Mouse (Mus musculus) left cerebral cortex, postnatal 4 days (tissue): ENCODE results near the gene Pias4. TPM values are rescaled to one million over a fixed set of nuclear protein-coding genes. Genes with fewer than 3 reads are reported as not detected.
A peak's percentile ranks its signal among the peaks of the same experiment; 100 is the strongest.

ENCODE experiments used
- DNase-seq: peaks from one replicate; pipeline ENCODE4 v3.0.0-alpha.2; 2022
- intact Hi-C: fragments of 180-260 bp; cut with DNase I; formaldehyde crosslinking; loops from one replicate; pipeline ENCODE4 v1.15.1; 2025
- total RNA-seq, 2 experiments: library from RNA; stranded (reverse); gene quantifications; 2 replicates each; pipeline ENCODE4 v1.2.3; 2021

Pias4 gene
- total RNA-seq, 2 experiments from 2014 or later = 29.6 to 30.4 TPM

DNA sequence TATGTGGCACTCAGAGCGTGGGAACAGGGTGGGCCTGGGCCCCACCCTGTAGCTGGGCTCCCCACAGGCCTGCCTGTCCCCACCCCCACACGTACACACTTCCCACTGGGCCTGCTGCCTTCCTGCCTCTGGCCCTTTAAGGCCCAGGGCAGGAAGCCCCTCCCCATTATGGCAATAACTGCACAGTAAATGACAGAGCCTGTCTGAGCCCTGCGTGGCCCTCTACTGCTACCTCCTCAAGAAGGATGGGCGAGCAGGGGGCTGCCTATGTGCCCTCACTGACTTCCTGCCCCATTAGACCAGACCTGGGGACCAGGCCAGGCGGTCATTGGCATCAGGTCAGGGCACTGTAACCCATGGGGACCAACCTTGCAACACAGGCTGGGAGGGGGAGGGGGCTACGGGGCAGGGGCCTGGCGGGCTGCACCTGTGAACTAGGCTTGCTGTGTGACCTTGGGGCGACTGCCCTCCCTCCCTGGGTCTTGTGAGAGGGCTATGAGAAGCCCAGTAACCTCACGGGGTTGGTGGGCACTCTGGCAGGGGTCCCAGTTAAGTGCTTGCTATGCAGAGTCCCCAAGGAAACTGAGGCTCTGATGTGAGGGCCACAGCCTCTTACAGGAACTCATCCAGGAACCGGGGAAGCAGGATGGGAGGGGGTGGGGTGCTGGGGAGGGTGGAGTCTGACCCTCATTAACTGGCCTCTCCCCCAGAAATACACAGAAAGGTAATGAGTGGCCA, 26.8 kb downstream of the Pias4 start:
- no peak for DNase-seq

DNA sequence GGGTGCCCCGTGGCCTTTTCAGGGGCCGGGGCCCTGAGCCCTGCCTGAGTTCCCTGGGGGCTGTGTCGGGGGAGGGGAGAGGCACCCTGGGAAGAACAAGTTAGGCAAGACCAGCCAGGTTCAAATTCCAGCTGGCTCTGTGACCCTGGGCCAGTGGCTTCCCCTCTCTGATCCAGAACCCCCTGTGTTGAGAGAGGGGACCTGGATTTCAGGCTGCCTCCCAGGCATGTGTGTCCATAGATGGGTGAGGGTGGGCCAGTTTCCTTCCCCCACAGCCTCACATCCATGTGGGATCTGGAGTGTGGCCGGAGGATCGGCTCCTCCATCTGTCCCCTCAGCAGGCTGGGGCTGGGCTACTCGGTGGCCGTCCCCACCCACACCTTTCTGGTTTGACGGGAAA, 27.7 kb downstream of the Pias4 start:
- DNase-seq = no peak
- intact Hi-C loops = no loop called here

More for the DNA sequence above, 26.8 kb downstream of the Pias4 start:
- intact Hi-C loops = no loop called here

DNA sequence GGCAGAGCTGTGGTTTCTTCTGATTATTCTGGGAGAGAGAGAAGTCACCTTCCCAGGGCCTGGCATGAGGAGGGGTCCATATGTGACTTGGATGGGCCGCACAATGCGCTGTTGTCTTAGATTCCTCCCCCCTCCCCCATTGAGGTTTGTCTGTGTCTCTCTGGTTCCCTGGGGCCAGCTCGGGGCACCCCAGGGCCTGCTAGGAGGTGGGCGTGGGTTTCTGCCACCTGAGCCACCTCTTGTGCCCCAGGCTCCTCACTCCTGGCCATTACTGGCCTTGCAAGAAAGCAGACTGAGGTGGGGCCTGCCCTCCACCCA, 28.2 kb downstream of the Pias4 start:
- intact Hi-C loops = no loop called here
- no peak for DNase-seq

DNA sequence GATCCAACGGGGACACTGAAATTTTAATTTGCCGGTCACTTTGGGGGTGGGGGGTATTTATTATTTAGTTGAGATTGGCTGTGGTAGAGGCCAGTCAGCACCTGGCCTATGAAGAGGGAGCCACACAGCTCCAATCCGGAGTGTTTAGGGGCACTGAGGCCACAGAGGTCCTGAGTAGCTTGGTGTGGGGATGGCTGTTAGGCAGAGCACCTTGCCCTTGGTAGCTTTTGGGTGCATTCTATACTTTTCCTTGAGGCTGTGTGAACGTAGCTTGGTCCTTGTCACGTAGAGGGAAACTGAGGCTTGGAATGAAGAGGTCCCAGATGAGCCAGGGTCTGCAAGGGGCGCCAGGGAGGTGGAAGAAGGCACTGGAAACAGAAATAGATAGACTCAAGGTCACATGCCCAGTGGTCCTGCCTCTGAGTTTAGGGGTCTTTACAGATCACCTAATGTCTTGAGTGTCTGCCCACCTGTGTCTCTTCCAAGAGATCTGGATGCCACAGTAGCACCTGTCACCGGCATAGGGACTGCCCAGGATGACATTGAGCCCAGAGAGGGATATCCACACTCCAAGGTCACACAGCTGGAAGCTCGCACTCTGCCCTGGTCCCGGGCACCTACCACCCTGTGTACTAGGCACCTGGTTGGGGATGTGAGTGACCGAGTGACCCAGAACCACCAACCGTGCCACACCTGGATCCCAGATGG, 28.7 kb downstream of the Pias4 start:
- DNase-seq = no peak
- intact Hi-C loops = no loop called here

DNA sequence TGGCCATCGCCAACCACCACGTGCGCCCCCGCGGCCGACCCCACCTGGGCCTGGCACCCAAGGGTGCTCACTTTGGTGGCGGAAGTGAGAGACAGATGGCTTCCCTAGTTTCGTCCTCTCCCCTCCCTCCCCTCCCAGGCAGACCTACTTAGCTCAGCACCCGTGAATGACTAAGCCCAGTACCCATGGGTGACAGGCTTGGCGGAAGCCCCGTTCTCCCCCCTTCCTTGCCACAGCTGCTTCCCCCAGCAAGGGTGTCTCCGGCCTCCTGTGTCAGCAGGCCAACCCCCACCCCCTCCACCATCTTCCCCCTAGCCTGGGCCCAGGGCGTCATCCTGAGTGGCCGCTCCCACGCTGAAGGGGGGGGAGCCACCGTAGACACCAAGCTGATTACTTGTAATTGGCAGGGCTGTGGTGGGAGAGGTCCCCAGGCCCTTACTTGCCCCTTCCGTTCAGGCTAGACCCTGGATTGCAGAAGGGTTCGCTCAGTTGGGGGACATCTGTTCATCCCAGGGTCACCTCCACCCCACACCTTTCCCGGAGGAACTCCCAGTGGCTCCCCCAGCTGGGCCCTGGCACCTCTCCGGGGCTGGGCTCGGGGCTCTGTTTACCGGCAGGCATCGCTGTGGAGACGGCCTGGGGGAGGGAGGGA, 29.5 kb downstream of the Pias4 start:
- intact Hi-C loops = no loop called here
- peak; percentile 60 for DNase-seq

DNA sequence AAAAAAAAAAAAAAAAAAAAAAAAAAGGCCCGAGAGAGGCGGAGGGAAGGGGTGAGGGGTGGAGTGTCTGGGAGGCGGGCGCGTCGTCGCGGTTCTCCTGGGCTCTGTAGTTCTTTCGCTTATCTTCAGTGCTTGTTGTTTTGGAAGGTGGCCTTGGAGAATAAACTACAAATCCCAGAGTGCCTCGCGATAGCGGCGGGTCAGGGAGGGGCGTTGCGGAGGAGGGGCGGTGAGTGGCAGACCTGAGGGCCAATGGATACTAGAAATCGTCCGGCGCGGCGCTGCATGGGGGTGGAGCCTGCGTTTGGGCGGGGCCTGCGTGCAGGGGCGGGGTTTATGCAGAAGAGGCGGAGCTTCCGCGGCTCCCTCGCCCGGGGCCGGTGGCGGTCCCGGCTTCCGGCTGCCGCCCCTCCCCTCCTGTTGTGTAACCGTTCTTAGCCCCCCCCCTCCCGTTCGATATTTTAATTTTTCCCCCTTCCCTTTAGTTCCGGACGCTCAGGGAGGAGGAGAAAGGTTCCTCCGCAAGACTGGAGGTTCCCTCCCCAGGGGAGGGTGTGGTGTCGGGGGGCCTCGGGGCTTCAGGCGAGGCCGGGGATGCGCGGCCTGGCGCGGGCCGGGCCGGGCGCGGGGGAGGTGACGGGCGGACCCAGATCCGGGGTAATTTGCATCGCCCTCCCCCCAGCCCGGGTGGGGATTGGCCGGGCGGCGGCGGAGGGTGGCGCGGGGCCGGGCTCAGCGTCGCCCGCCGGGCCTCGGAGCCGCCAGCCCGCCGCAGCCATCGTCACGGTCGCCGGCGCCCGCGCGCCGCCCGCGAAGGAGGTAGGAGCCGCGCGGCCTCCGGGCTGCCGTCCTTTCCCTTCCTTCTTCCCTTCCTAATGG, 30.2 kb downstream of the Pias4 start:
- peak; percentile 99 for DNase-seq
- intact Hi-C loops = no loop called here

DNA sequence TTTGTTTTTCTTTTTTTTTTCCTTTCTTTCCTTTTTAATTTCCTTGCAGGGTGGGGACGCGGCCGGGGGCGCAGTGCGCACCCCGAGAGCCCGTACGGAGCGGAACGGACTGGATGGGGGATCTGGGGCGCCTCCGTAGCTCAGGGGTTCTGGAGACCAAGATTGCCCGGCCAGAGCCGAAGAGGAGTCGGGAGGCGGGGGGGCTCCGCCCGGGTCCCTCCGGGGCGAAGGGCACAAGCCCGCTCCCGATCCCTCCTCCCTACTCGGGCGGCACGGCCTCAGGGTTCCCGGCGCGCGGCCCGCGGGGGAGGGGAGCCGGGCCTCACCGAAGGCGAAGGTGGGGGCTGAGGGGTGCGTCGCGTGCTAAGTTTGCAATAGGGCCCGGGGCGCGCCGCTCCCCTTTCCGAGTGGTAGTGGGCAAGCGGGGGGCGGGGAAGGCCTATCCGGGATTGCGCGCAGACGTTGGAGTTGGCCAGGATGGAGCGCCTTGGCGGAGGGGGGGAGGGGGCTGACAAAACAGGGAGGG, 31.0 kb downstream of the Pias4 start:
- no peak for DNase-seq
- intact Hi-C loops = no loop called here

DNA sequence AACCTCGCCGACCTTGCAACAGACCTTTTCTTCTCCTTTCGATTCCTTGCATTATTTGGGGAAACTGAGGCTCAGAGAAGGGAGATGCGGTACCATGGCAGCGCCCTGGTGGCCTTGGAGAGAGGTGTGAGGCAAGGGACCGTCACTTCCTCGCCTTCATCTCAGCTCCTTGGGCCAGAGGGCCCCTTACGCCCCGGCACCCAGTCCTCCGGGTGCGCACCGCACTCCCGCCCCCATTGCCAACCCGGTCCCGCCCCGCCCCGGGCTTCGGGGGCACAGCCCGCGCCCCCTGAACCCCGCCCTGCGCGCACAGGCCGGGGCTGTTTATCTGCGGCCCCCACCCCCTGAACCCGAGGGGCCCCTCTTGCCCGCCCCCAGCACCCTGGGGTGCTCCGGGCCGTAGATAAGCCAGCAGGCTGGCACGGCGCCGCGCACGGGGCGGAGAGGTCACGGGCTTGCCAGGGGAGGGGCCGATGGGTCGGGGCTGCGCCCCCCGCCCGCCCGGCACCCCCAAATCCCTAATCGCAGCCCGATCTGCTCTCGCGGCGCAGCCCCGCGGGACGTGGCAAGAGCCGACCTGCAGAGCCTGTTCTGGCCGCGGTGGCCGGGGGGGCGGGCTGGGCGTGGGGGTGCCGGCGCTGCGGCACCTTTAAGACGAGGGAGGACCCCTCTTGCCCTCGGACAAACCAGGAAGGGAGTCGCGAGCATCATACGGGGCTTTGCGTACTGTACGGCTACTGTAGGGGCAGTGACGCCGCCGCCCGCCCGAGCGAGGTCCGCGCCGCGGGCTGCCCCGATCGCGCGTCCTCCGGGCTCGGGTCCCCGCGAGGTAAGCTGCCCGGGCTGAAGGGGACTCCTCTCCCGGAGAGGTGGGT, 31.7 kb downstream of the Pias4 start:
- intact Hi-C loops = no loop called here
- DNase-seq = peak; percentile 80

DNA sequence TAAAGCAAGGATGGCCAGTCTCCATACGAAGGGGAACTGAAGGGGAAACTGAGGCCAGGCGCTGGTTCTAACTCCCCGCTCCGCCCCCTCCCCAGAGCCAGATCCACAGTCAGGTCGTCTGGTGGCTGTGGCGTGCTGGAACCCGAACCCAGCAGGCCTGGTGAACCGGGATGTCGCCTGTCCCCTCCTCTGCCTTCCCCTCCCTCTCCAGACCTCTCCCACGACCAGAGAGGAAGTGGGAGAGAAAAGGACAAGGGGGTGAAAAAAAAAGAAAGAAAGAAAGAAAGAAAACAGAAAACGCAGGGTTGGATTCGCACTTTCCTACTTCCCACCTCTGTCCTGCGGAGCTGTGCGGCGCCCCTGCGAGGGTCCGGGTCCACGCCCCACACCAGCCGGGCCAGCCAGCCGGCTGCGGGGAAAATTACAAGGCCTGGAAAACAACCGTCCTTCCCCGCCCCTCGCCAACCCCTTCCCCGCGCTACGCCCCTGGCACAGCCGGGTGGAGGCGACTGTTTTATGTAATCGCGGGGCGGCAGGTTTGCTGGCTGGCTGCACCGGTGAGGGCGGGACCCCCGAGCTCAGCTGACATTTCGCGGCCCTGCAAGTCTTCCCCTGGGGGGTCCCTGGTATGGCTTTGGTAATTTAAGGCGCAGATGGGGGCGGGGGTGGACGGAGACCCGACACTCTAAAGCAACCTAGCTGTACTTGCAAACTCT, 32.6 kb downstream of the Pias4 start, which contains the start of gene Zbtb7a:
Gene Zbtb7a, plus strand, starts transcription at position 255 of the 716 bp plus-strand sequence.
- intact Hi-C loops = no loop called here
- DNase-seq = peak; percentile 45

DNA sequence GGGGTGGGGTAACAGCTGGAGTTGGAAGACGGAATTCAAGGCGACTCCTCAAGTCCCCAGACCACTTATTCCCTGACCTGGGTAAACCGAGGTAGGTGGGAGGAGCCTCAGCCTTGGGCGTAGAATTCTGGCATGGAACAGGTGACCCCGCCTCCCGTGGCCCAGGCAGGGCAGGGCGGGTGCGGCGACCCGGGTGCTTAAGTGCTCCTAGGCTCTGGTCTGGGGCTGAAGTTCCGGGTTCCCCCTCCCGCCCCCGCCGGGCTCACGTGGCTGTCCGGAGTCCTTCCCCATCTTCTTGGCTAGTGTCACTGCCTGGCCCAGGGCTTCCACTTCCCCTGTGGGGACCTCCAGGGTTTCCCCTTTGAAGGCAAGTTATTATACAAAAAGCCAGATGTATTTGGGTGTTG, 33.5 kb downstream of the Pias4 start:
- DNase-seq = no peak
- intact Hi-C loops = no loop called here

DNA sequence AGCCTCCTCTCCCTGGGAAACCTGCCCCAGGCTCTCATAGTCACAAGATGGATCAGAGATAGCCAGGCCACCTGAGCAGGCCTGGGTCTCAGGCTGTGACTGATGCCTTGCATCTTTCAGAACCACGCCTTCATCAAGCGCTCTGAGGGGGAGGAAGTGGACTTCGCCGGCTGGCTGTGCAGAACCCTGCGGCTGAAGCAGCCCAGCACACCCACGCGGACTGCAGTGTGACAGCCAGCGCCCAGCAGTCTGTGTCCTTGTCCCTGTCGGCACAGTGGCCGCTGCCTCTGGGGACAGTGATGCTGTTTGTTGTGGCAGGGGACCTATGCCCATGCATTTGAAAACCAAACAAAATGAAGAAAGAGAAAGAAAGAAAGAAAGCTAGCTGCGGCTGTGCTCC, 44.2 kb downstream of the Pias4 start:
- intact Hi-C loops = no loop called here
- DNase-seq = no peak

DNA sequence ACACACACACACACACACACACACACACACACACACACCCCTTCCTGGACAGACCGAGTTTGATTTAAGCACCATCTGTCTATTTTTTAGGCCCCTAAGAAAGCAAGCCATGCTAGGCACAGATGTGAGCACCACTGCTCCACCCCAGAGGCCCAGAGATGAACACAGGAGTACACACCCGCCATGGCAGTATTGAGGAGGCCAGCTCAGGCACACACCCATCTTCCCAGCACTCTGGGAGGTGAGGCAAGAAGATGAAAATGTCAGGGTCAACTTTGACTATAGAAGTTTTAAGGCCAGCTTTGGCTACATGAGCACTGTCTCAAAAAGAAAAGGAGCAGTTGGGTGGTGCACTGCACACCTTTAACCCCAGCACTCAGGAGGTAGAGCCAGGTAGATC, 44.8 kb downstream of the Pias4 start:
- intact Hi-C loops = no loop called here
- DNase-seq = no peak

DNA sequence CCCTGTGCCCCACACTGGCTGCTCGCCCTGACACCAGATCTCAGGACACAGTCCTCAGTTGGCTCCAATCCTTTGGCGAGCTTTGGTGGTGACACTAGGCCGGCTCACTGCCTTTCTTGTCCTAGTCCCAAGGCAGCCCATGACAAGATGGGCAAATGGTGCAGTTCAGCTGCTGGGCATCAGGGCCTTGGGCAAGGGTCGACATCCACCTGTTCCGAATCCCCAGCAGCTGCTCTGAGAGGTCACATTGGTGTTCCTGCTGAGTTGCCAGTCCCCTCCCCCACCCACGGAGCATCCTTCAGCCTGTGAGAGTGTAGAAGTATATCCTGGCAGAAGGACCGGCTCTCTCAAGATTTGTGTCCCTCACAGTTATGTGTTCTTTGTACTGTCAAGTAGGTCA, 47.1 kb downstream of the Pias4 start:
- intact Hi-C loops = no loop called here
- DNase-seq = no peak

DNA sequence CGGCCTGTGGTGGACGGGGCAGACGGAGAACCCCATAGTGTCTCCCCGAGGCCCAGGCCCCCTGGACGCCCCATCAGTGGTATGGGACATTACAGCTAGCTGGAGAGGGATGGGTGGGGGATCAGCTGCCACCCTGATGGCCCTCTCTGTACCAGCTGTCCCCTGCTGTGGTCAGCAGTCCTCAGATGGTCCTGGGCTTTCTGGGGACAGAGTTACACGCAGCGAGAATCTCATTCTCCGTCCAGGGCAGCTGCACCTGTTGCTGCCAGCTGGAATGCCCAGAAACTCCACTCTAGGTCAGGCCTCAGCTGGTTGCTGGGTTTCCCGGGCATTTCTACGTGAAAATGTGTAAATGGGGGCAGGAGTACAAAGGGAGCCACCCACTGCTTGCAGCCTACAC, 48.1 kb downstream of the Pias4 start:
- DNase-seq = no peak
- intact Hi-C loops = no loop called here

DNA sequence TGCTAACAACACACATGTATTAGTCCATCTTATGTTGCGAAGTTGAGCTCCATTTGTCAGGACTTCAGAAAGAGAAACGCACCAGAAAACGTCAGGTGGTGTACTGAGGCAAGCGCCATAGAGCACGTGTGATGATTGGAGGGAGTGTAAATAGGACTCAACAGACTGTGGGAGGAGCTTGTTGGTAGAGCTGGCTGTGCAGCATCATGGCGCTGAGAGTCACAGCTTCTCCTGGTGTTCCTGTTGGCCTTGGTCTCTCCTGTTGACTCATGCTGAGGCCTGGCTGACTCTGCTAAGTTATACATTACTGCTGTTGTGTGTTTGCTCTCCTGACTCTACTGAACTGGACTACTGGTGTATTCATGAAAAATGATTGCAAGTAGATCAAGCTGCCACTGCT, 54.8 kb downstream of the Pias4 start:
- intact Hi-C loops = no loop called here
- no peak for DNase-seq

DNA sequence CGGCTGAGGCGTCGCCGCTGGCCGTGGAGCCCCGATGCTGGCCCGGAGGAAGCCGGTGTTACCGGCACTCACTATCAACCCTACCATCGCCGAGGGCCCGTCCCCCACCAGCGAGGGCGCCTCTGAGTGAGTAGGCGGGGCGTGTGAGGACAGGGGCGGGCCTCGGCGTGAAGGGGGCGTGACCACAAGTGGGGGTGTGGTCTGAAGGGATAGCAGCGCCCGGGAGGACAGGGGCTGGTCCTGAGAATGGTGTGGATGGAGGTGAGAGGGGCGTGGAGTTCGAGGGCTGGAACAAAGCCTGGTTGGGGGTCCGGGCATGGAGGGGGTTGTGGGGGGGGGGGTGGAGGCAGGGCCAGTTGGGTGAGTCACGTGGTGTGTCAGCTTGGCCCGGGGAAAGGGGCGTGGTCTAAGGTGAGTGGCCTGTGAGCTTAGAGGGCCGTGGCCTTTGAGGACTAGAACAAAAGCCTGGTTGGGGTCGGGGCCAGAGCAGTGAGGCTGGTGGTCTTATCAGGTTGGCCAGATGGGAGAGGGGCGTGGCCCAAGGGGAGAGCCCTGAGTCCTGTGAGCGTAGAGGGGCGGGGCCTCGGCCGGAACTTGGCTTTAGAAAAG, 61.5 kb downstream of the Pias4 start:
- intact Hi-C loops = no loop called here
- DNase-seq = peak; percentile 92

DNA sequence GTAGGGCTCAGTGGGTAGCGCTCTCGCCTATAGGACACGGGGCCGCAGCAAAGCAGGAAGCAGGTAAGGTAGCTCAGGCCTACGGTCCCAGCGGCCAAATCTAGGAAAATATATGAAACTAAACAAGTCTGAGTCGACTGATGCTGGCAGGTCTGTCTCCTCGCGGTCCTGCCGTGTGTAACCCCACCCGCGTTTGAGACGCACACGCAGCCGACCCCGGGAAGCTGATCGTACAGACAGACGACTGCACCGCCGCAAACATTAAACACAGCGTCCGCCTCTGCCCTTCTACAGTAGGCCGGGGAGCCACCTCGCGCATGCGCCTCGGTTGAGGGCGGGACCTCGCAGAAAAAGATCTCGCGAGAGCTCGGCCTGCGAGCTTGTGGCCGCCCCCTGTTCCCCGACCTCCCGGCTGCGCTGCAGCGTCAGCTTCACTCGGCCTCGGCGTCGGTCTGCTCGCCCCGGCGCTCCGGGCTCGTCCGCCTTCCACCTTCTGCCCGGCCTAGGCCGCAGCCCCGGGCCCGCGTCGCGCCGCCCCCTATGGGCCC, 62.1 kb downstream of the Pias4 start, which contains the start of gene Map2k2:
Gene Map2k2, plus strand, starts transcription at position 351 of the 548 bp plus-strand sequence.
- DNase-seq = peak; percentile 98
- intact Hi-C loops = no loop called here
